Mouse (Mus musculus): ENCODE measurements around the gene Prr19.

Prr19 gene

DNA sequence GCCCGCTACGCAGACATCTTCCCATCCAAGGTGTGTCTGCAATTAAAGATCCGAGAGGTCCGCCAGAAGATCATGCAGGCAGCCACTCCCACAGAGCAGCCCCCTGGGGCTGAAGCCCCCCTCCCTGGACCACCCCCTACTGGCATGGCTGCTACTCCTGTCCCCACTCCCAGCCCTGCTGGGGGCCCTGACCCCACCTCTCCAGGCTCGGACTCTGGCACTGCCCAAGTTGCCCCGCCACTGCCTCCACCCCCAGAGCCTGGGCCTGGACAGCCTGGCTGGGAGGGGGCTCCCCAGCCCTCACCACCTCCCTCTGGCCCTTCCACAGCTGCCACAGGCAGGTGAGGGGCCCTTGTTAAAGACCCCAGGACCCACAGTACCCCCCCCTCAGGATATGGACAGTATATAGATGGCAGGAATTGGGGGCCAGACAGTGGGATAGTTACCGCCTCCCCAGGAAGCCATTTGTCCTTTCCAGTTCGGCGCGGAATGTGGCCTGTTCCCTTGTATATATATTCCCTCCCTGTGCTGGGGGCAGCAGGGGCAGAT, 7.9 kb upstream of the Prr19 start:
- no peak for DNase-seq

DNA sequence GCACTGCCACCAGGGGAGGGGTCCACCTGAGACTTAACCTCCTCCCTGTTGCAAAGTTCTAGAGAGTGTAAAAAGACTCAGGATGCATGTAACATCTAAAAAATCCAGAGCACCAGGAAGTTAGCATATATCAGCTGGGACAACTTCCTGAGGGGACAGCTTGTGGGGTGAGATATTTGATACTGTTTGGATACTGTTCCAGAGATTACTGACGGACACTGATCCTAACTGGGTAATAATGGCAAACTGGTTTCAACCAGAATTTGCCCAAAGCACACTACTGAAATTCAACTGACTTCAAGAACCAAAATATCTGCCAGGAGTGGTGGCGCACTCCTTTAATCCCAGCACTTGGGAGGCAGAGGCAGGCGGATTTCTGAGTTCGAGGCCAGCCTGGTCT, 6.7 kb upstream of the Prr19 start:
- no peak for DNase-seq

DNA sequence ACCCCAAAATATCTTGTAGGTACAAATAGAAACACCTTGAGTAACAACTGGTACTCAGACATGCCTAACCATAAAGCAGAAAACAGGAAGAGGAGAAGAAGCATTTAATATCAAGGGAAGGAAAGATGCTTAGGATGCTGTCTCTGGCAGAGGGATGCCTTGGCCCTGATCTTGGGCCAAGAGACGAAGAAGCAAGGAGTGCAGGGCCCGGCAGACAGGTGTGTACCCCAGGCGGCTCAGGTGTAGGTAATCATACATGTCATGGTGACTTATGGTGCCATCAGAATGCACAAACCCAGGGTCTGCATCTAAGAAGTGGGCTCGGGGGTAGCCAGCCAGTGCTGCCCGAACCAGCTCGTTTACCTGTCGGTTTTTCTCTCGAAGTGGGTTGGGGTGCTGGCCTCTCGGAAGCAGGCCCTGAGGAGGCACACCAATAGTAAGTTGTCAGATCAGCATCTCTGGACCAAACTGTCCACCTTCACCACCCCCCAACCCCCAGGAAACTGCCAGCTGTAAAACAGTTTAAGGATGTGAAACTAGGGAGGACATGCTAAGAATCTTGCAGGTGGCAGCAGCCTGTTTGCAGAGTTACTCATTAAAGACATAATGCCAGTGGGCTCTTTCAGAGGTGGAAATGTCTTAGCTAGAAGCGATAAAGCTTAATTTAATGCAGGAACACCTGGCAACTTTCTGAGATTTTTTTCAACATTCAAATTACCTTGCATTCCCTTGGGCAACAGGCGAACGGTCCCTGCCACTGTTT, 6.1 kb upstream of the Prr19 start:
- DNase-seq = no peak

DNA sequence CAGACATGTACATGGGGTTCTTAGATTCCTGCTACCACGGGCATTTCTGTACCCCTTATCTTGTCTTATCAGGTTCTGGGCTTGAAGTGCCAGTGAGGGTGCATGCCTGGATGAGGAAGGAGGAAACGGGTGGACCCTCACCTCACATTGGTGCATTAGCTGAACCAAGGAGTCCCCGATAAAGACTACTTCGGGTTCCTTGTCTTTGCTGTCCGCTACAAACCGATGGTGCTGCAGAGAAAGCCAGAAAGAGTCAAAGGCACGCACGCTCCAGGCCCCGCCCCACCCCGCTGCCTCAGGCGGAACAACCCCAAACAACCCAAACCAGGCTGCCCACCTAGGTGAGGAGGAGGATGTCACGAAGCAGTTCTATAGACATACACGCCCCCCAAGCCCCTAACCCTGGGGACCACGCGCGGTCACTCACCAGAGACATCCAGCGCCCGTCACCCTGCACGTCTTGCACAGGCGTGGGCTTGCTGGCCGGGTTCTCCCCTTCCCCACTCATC, 4.2 kb upstream of the Prr19 start:
- peak; percentile 38 to 60 for DNase-seq

DNA sequence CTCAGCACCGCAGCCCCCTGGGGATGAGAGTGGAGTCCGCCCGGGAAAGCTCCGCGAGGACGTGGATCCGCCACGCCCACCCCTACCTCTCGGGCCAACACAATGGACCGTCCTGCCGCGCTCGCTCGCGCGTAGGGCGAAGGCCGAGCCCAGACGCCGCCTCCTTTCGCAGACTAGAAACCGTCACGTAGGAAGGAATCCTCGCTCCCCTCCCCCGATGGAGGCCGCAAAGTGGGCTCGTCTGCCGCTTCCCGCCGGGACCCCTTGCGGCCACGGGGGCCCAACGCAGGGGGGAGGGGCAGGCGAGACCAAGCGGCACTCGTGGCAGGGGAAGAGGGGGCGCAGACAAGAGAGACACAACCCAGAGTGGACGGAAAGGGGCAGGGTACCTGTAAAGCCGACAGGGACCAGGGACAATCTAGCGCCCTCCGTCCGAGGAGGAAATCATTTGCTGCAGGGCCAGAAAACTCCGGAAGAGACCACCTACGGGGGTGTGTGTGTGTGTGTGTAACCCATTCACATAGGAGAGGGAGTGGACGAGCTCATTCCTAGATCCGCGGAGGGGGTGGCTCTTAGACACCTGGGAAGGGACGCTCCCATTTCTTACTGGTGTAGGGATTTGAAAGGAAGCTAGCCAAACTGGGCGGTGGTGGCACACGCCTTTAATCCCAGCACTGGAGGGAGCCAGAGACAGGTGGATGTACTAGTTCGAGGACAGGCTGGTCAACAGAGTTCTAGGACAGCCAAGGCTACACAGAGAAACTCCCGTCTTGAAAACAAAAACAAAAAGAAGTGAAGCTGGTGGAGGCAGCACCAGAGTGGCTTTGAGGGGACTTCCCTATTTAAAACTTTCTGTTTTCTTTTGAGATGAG, 3.5 kb upstream of the Prr19 start, which contains the start of gene Pafah1b3:
TSS of gene Pafah1b3 (minus strand) at position 533 of the 872 bp plus-strand sequence.
- DNase-seq = peak; percentile 51 to 65

DNA sequence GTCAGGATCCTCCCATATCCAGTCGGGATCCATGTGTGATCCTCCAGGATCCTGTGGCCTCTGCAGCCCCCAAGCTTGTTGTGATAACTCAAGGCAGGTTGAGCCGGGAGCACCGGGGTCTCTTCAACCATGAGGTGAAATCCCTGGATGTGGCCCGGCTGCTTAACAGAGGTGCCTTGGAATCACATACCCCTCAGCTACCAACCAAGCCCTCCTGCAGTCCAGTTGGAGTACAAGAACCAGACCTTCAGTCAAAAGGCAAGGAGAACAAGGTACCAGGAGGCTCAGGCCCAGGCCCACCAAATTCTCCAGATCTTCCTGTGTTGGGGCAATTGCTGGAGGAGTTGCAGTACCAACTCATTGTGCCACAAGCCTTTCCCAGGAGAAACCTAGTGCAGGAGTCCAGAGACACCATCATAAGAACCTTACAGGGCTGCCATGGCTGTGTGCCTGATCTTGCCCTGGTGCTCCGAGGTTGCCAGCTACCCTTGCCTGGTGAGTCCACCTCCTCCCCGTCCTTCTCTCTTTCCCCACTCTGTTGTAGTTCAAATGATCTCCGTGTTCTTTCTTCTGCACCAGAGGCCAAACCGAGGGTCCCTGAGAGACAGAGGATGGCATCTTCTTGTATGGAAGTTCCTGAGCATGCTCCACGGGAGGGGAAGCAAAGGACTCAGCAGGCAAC, 1.9 kb downstream of the Prr19 start:
- no peak for DNase-seq

DNA sequence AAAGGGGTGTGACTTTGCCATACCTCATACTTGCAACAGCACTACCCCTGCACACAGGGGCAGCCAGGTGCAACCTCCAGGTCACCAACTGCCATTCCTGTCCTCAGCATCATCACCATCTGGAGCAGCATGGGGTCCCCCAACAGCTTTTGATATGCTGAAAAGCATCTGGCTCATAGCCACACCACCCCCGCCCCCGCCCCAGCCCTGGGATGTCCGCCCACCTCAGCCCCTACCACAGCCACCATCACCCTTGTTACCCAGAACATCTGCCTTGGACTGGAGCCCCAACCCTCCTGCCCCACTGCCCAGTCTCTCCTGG, 2.4 kb downstream of the Prr19 start:
- no peak for DNase-seq

DNA sequence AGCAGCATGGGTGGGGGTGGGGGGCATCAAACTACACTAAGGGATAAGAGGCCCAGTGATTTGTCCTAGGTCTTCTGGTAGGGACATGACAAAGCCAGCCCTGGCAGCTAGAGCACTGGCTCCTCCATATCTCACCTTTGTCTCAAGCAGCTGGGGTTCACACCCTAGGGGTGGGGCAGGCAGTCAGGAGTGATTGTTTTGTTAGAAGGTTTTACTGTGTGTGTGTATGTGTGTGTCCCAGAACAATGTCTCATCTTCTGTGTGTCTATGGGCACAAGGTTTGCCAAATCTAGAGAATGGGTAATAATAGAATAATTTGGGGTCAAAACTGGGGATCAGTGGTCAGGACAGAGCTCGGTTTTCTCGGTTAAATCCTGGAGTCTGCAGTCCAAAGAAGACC, 4.3 kb downstream of the Prr19 start:
- no peak for DNase-seq

DNA sequence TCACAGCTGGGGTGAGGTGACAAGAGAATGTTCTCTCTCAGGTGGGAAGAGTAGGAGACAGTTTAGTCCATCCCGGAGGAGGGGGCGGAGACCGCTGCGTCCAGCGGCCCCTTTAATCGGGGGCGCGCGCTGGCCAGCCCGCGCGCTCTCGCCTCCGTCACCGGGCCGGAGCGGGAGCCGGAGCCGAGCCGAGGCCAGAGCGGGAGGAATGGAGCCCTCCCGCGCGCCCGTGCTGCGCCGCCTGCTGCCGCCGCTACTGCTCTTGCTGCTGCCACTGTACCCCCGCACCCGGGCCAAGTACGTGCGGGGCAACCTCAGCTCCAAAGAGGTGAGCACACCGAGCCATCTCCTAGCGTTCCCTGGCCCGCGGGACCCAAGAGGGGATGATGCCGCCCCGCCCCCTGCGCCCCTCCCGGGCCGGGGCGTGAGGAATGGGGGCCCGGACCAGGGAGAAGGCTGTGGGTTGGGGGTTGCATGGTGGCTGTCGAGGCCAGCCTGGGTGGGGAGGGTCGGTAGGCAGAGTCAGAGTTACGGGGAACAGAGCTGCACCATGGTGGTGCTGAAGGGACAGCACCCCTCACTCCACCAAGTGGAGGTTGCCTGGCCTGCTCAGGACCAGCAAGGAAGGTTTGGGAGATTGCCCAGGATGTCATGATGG, 4.9 kb downstream of the Prr19 start, which contains the start of gene Tmem145:
TSS of gene Tmem145 (plus strand) at position 151 of the 658 bp plus-strand sequence.
- DNase-seq = no peak

DNA sequence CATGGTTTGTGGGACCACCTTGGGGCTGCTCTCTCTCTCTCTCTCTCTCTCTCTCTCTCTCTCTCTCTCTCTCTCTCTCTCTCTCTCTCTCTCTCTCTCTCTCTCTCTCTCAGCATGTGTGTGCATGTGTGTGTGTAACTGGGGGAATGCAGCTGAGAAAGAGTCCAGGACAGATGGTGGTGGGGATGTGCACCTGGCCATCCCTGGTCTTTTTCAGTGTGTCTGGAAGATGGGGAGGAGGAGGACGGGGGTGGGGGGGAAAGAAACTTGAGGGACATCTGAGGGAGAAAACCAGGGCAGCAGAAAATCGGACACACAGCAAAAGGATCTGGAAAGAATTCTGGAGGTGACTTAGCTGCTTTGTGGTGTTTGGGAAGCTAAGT, 5.4 kb downstream of the Prr19 start:
- DNase-seq = no peak

DNA sequence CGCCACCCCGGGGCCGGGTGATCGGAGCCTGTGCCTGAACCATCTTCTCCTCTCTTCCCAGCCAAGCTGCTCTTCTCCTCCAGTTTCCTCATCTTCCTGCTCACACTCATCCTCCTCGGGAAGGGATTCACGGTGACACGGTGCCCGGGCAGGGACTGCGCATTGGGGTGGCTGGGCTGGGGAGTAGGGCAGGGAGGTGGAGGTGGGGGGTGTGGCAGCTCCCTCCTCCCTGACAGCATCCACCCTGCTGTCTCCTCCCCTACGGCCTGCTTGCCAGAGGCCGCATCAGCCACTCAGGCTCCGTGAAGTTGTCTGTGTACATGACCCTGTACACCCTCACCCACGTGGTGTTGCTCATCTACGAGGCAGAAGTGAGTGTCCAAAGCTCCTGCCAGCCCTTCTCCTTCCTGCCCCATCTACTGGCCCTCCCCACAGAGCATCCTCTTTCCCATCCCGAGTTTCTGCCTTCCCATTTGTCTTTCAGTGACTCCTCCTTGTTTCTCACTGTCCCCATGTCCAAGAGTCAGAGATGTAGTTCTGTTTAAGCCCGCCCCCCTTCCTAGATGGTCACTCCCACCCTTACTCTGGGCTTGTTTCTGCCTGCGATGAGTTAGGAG, 7.6 kb downstream of the Prr19 start:
- no peak for DNase-seq

DNA sequence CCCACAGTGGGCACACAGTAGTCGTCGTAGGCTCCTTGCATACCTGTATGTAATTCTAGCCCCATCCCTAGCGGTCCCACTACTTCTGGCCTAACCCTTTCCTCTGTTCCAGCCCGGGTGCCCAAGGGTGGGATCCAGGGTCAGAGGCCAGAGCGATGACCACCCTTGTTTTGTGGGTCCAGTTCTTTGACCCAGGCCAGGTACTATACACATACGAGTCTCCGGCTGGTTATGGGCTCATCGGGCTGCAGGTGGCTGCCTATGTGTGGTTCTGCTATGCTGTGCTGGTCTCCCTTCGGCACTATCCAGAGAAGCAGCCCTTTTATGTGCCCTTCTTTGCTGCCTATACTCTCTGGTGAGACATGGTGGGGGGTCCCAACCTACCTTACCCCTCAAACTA, 8.2 kb downstream of the Prr19 start:
- DNase-seq = no peak

DNA sequence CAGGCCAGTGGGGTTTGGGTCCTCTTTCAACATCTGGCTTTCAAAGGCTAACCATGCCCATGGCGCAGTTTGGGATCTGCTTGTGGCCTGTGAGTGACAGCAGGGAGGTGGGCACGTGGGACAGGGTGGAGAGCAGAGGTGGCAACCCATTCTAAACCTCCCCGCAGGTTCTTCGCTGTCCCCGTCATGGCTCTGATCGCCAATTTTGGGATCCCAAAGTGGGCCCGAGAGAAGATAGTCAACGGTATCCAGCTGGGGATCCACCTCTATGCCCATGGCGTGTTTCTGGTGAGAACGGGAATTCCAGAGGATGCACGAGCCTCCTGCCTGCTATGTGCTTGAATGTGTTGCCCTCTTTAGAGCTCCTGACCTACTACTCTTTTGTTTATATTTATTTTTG, 10.0 kb downstream of the Prr19 start:
- no peak for DNase-seq

DNA sequence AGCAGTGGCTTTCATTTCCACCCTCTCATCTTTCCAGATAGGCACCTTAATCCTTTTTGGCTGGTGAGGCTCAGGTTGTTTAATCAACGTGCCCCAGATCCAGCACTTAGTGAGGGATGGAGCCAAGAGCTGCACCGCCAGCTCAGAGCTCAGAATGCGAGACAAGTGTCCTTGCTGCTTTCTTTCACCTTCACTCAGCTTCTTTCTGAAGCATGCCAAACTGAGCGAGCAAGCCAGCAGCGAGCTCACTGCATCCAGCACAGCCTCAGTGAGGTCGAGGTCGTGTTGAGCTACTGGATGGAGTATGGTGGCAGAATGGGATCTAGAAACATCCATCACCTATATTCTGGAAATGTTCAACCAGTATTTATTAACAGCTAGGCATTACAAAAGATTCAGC, 12.1 kb downstream of the Prr19 start:
- no peak for DNase-seq

DNA sequence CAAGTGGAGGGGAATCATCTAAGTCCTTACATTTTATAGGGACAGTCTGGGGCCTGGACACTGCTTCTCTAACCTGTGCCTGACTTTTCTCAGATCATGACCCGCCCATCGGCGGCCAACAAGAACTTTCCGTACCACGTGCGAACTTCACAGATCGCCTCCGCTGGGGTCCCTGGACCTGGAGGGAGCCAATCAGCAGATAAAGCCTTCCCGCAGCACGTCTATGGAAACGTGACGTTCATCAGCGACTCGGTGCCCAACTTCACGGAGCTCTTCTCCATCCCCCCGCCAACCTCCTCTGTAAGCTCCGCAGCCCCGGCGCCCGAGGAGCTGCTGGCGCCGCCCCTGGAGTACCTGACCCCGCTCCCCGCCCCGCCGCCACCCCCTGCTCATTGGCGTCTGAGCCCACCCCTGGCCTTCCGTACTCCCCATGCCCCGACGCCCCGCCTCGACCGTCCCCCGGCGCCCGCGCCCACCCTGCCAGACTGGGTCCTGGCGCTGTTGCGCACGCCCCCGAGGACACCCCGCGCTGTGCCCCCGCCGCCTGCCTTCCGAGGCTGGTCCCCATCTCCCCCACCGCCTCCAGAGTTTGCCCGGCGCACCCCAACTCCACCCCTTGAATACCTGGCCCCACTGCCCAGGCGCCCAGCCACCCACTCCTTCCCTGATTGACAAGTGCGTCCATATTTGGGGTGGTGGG, 13.5 kb downstream of the Prr19 start:
- DNase-seq = no peak

DNA sequence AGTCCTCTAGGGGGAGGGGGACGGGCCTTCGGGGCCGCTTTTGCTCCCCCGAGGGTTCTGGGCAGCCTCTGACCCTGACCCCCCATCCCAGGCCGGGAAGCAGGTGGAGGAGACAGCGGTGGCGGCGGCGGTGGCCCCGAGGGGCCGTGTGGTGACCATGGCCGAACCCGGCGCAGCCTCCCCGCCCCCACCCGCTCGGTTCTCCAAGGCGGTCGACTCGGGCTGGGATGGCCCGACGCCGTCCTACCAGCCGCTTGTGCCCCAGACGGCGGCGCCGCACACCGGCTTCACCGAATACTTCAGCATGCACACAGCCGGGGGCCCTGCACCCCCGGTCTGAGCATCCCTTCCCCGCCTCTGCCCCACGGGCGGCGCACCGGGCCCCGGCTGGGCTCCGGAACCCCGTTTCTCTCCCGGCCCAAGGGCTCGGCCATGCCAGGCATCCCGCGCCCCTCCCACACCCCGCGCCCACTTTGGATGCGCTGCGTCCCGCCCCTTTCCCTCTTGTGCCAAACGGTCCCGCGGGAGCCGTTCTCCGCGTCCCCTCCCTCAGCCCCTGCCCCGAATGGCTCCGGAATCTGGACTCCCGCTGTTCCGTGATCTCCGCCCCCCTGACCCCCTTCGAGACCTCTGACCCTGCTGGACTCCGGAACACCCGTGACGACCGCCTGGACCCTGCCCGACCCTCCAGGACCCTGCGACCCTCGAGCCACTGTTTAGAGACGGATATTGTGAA, 14.3 kb downstream of the Prr19 start:
- DNase-seq = no peak

DNA sequence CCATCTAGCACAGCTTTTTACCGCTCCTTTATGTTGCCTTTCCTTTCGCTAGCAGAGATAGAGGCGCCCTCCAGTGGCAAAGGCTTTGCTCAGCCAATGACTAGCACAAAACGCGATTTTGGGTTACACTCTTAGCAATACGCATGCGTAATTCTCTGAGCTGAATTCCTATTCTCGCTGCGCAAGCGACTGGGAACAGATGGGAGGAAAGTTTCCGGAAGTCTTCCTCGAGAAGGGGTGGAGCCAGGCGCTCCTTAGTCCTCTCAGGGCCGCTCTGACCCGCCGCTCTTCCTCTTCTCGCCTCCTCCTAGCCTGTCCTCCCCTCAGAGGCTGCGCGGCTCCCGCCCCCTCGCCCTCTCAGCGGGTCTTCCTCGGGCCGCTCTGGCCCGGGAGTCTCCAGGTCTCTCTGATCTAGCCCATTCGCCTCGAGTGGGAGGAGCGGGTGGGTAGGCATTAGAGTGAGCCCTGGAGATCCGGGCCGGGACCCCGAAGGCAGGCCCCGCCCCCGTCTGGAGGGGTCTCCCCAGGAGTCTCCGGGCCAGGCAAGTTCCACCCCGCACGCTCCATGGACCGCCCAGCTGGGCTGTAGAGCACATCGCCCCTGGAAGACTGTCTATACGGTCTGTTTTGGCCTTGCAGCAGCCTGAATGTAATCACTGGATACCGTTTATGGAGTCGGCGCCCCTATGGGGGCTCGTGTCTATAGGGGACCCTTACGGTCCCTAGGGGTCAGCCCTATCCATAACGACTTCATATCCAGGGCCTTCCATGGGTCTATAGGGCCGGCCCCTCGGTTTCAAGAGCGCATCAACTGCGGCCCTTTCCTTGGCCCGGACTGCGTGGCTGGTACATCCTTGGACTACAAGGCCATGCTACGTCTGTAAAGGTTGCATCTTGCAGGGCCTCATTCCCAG, 15.6 kb downstream of the Prr19 start, which contains the start of gene Megf8:
TSS of gene Megf8 (plus strand) at position 633 of the 914 bp plus-strand sequence.
- DNase-seq = peak; percentile 81 to 89

DNA sequence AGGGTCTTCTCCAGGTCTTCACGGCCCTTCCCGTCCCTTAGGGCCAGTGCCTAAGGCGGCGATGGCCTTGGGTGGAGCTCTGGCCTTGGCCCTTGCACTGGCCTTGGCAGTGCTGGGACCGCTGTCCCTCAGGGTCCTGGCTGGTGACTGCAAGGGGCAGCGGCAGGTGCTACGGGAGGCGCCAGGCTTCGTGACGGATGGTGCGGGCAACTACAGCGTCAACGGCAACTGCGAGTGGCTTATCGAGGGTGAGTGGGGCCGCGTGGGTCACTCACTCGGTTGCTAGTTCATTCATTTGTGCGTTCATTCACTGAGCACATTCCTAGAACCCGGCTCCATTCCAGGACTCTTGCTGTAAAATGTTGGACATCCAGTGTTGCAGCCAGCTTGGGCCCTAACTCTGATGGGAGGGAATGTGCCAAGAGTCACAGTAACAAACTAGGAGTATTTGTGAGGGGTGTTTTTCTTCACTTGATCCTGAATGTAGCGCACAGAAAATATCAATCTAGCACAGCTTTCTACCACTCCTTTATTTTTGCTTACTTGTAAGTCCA, 16.3 kb downstream of the Prr19 start:
- no peak for DNase-seq

DNA sequence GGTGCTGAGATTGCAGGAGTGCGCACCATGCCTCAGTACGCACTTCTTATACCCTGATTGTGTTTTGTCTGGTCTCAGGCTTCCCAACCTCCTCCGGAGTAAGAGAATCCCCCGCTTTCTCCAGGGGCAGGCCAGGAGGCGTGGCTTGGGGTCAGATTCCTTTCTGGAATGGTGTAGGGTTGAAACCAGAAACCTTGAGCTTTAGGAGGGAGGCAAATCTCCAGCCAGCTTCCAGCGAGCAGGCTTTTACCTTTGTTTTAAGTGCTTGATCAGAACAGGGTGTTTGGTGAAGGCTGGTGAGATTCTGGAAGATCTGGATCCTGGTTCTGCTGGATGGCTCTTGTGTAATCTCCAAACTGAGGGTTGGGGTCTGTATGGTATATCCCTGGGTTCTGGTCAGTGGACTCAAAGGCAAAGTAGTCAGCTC, 20.9 kb downstream of the Prr19 start:
- DNase-seq = no peak

Measured in spleen, adult 18-20 months (tissue).